Mouse (Mus musculus): ENCODE results near the gene Ptpn6.
A peak's percentile ranks its signal among the peaks of the same experiment; 100 is the strongest.
"Not testable (repeated sequence)": the region's sequence is repeated elsewhere in the genome, so short reads cannot be mapped to it uniquely, and the experiment has no call there.

Ptpn6 gene

DNA sequence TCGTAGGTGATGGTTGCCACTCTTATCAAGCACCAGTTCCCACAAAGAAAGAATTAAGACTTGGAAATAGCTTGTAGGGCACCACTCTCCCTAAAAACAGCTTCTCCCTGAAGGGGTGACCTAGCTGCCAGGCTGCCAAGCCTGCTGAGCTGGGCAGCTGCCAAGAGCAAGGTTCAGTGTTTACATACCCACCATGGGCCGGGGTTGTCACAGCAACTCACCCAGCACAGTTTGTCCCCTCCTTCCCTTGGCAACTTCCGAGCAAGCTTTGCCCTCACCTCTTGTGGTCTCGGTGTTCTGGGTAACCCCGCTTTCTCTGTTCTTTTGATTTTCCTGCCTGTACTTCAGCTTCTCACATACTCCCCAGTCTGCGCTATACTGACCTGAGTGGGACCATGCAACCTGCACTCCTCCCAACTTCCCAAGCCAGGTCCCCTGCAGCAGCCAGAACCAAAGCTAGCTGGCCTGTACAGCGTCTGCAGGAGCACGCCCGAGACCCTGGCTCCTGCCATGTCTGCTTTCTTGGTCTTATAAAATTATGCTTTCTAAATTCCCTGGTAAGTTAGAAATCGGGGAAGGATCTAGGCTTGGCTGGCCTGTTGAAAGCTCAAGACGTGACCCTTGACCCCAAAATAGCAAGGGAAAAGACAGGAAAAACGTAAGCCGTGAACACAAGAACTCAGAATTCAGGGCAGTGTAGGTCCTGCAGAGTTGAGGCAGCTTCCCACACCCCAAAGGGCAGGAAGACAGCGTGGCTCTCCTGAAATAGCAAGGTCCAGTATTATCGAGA, 44.2 kb downstream of the Ptpn6 start:
- peak; percentile 36 for DNase-seq

DNA sequence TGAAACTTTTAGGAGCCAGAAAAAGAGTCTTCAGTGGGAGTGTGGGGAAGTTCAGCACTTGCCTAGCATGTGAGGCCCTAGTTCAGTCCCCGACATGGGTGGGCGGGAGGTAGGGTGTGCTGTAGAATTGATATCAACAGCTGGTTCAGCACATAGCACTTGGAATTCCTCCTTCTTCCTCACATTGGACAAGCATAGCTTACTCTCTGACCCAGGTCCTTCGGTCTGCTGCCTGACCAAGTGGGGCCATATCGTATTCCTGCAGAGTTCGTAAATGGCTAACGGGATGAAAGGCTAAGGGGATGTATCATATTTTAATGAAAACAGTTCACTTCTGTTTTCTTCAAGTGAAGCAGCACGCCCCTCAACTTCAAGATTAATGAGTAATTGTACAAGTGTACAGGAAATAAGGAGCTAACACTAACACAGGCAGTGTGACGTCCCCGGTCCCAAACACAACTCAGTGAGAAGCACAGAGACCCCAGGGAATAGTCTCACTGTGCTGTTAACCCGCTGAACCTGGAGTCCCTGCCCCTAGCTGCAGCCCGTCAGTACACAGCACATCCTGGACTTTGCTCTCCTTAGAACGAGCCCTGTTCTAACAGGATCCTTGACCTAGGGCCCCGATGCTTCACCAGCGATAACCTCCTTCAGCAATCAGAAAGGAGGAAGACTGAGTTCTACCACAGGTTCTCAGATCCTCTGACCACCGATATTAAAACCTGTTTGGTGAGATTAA, 45.1 kb downstream of the Ptpn6 start:
- DNase-seq = no peak

DNA sequence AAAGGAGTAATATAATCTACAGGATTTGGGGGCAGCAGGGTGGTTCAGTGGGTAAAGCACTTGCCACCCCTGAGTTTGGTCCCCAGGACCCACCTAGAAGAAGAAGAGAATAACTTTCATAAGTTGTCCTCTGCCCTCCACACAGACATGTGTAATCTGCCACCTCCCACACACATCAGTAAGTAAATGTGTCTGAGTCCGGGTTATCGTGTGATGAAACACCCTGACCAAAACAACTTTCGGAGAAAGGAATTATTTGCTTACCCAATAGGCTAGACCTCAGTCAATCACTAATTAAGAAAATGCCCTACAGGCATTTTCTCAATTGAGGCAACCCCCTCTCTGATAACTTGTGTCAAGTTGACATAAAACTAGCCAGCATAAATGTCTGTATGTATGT, 48.0 kb downstream of the Ptpn6 start:
- no peak for DNase-seq

DNA sequence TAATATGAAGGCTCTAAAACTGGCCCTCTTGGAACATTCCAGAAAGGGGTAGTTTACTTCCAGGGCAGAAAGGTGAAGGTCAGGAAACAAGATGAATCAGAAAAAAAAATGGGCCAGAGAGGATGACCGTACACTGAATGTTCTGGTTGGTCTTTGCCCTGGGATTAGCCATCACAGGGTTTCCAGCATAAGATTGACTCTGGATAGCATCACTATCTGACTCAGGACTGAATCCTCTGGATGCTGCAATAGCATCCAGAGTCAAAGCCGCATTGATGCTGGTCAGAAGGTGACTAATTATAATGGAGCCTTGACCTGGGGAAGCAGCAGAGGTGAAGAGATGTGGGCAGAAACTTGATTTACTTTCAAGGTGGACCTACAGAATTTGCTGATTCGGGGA, 49.5 kb downstream of the Ptpn6 start:
- no peak for DNase-seq

DNA sequence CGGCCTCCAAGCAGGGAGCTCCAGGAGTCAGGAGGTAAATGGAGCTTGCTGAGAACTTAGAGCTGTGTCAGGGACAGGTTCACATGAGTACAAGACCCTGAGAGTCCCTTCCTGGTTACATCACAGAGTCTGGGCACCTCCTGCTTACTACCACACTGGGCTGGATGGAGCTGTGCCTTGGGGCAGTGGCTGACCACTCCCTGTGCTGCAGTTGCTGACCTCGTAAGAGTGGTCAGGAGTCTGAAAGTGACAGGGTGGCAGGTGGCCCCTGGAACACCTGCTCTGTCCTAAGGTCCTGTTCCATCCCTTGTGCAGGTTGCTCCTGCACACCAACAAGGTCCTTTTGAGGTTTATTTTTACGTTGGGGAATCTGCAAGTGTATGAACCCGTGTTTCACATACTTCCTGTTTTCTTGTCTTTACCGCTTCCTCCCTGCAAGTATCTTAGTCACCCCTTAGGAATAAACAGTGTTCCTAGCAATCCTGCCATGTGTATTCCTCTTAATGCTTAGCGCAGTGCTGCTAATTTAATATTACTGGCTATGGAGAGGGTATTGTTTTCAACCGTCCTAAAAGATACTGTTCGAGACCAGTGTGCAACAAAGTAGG, 50.3 kb downstream of the Ptpn6 start:
- DNase-seq = no peak

DNA sequence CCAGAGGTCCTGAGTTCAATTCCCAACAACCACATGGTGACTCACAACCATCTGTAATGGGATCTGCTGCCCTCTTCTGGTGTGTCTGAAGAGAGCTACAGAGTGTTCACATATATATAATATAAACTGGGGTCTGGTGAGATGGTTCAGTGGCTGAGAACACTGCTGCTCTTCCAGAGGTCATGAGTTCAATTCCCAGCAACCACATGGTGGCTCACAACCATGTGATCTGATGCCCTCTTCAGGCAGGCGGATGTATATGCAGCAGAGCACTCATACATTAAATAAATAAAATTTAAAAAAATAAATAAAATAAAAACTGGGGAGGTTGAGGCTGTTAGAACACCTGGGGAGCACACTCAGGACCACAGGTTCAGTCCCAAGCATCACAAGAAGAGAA, 51.9 kb downstream of the Ptpn6 start:
- not testable (repeated sequence) for DNase-seq

DNA sequence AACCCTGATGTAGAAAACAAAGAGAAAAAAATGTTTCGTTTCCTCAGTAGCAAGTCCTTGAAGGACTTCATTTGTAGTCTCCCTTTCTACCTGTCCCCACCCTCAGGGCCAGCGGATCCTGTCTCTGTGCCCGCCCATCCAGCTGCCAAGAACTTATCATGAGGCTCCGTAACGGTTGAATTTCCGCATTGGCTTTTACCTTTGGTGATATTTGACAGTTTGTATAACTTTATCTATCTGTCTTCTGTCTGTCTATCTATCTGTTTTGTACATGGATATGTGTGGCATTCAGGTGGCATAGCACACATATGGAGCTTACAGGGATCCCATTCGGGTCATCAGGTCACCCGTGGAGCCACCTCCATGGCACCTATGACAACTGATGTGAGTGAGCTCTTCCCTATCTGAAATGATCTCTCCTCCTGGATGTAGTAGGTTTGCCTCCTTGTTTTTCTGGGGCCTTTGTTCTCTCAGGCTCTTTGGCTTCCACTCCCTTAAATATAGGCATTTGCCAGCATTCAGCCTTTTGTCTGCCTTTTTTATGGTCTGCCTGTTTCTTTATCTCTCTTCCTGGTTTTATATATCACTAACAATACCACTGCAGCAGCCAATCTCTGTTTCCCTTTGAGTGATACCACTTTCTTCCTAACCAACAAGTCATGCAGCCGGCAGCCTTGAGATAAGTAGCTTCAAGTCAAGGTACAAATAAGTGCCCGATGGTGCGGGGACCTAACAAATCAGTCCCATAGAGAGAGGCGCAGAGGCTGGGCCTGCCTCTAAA, 52.7 kb downstream of the Ptpn6 start:
- no peak for DNase-seq

DNA sequence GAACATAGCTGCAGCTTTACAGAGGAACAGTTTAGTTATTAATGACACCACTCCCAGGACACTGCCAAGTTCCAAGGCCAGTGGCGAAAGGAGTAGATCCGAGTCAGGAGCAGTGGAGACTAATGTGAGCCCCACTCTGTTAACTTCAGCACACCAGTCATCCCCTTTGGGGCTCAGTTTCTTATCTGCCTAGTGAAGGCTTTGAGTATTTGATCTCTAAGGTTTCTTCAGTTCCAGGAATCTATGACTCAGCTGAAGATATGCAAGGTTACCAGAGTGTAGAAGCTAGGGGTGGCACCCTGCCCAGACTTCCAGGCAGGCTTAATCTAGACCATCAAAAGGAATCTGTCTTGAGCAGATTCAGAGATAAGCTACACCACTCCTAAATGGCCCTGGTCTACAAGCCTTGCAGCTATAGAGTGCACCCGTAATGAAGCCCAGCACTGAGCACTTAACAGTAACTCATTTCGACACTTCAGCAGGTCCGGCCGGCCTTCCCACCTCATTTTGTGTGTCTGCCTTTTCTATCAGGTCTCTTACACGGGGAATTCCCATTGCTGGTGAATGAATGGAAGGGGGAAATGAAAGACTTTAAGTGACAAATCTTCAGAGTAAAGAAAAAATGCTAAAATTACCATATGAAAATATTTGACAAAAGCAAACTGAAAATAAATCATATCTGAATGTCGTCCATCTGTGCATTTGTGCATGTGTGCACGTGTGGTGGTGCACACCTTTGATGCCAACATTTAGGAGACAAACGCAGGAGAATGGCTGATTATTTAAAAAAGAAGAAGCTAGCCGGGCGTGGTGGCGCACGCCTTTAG, 54.7 kb downstream of the Ptpn6 start:
- peak; percentile 5 for DNase-seq

DNA sequence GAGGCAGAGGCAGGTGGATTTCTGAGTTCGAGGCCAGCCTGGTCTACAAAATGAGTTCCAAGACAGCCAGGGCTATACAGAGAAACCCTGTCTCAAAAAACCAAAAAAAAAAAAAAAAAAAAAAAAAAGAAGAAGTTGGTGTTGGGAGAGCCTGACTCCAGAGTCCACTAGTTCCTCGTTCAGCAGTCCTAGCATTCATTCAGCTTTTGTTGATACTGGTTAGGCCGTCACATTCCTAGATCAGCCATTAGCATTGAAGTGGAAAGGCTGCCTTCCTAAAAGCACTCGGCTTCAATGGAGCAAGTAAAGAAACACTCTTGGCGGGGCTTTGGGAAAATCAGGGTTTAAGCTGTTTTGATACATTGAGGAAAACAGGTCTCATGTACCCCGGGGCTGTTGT, 56.2 kb downstream of the Ptpn6 start:
- not testable (repeated sequence) for DNase-seq

DNA sequence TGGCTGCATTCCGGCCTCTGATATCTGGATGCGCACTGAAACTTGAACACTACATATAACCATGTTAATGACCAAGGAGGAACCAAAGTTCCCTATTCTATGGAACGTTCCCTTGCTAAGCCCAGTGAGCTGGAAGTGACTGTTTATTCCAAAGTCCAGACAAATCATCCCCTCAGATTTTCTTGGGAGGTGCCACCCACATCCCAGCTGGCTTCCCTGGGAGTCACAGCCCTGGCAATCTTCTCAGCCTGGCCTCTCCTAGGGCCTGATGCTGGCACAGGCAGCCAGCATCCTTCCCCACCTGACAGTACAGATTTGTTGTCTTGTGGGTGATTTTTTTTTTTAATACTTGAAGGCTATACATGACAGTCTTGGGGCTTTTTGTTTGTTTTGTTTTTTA, 59.0 kb downstream of the Ptpn6 start:
- DNase-seq = no peak

DNA sequence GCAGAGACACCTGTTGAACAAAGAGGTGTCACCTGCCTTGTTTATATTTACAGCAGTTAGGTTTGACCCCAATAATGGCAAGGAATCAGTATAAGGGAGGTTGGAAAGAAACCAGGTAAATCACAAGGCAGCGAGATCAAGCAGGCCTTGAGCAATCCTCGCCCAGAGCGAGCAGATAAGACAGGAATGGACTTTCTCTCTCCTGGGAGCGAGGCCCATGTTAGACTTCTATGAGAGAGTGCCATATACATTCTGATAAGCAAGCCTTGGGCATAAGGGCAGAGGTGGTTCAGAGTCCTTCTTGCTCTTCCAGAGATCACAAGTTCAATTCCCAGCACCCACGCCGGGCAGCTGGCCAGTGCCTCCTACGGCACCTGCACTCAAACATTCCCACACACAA, 59.7 kb downstream of the Ptpn6 start:
- DNase-seq = no peak

DNA sequence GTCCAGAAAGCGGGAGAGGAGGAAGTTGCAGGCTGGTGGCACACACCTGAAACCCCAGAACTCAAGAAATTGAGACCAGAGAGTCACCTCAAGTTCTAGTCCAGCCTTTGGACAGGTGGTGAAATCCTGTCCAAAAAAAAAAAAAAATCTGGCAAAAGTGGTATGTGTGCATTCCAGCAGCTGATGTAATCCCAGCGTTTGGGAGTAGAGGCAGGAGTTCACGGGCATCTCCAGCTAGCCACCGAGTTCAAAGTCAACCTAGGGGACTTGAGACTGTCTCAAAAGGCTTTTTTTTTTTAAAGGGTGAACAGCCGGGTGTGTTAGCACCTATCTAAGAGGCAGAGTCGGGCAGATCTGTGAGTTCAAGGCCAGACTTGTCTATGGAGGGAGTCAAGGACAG, 62.3 kb downstream of the Ptpn6 start:
- no peak for DNase-seq

DNA sequence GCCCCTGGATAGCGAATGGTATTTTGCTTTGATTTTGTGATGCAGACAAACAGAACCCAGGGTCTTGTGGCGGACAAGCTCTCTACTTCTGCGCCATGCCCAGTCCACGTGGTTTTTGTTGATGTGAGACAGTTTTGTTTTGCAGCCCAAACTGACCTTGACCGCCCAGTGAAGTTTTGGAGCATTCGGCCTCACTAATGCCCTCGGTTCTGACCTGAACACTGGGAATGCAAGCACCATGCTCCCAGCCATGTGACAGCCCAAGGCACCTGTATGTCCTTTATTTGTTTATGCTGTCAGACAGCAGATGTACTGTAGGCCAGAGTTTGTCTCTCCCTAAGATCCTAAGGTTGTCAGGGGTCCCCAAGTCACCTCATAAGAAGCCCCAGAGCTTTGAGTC, 63.9 kb downstream of the Ptpn6 start:
- DNase-seq = no peak

DNA sequence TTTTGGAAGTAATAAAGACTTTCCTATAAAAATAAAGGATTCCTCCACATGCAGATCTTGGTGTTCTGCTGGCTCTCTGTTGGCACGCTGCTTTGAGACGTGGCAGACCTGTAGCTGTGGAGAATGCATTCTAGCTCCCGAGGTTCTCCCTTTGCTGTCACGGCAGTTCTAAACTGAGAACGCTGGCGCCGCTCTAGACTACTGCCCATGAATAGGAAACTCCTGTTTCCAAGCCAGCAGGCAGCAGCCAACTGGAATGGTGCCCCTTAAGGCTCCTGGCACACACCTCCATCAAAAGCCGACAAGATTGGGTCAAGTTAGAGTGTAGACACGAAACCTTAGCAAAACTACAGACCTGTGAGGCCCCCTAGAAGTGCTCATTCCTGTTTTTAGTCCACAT, 64.9 kb downstream of the Ptpn6 start:
- no peak for DNase-seq

DNA sequence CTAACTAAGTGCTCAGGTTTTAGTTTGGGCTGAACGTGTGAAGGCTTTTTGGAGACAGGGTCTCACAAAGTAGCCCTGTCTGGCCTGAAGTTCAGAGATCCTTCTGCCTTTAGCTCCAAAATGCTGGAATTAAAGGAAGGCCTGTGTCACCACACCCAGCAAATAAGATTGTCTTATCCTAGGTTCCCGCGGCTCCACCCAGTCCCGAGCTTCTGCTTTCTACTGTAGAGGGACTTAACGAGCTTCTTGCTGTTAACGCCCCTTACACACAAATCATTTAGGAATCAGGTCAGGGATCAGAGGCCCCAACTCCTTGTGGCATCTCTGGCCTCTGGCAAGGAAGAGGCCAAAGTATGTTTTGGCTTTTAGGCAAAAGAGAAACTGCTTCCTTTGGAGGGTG, 66.4 kb downstream of the Ptpn6 start:
- DNase-seq = no peak

Data from retina, postnatal 1 day (tissue).